Mouse (Mus musculus): ENCODE results near the gene Med27.

- TF ChIP-seq POLR2A (IDR thresholded peaks at IDR 0.05; ENCODE audit: low read depth, low read length) (no peak), CTCF (conservative IDR thresholded peaks at IDR 0.05; ENCODE audit: insufficient read depth, insufficient read length, low read depth, low read length) (no peak)
These were observed 36.0 kb downstream of the Med27 start for GRCm38 (mm10) chr2:29382583-29382982.

All from kidney, adult 2 months (tissue).